Mouse (Mus musculus): Measurements from ENCODE around the gene Smoc1. TPM values are rescaled to one million over a fixed set of nuclear protein-coding genes. Genes with fewer than 3 reads are reported as not detected.

Smoc1 gene
- polyA plus RNA-seq (2017; shearing (Covaris generic)): under 1 TPM; 0.51 to 0.61 TPM

DNA sequence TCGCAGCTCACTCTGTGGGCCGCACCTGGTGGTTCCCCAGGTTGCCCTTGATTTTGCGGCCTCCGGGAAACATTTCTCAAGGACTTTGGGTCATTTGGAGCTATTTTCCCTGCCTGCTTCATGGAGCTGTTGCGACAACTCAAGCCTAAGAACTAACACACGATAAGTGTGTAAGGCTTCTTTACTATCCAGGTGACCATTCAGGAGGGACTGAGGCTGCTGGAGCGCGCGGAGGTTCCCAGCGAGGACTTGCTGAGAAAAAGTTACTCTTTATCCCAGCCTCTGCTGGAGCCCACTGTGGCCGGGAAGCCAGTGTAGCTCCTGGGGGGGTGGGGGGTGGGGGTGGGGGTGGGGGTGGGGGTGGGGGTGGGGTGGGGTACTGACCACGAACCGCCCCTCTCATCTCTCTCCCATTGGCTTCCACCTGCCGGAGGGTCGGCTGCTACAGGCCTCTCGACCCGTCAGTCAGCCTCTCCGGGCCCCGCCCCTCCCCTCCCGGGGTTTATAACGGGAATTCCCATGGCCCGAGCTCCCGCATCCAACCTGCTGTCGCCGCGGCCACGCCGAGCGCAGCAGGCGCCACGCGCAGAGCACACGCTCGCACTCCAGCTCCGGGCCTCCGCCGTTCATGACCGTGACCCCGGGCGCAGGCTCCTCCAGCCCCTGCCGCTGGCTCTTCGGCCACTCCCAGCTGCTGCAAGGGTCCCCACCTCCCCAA lies at the start of gene Smoc1:
Gene Smoc1 (plus strand): TSS at position 532 of the 718 bp plus-strand sequence.
- ATAC-seq: no peak

DNA sequence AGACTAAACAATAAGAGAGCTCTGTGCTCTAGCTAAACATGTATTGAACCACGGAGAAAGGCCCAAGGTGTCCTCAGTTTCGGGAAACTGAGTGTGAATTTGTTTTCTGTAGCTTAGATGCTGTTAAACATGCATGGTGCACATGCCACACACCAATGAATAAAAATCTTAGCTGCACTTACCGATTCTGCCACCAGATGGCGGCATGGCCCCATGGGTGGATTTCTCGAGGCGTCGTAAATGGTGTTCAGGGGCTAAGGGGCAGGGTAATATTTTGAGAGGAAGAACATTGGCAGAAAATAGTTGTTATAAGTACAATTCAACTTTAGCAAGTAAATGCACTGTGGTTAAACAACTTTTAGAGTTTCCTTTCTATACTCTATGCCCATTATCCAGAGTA lies 44.3 kb upstream of the Smoc1 start:
- no peak for ATAC-seq

- ATAC-seq: no peak
These were observed 42.9 kb upstream of the Smoc1 start for GRCm38 (mm10) chr12:80983695-80984094.

DNA sequence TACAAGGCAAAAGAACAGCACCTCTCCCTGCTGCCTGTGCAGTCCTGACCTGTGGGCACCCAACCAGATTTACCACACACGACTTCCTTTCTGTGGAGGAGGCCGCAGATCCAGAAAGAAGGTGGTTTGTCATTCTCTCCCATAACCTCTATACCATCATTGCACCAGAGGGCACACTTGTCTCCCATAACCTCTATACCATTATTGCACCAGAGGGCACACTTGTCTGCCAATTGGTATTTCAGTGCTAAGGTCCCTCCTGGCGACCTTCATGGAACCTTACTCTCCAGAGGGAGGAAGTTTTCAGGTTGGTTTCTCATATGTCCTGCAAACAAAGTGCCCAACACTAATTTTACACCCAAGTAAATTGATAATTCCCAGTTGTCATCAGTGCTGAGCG lies 40.0 kb upstream of the Smoc1 start:
- no peak for ATAC-seq

DNA sequence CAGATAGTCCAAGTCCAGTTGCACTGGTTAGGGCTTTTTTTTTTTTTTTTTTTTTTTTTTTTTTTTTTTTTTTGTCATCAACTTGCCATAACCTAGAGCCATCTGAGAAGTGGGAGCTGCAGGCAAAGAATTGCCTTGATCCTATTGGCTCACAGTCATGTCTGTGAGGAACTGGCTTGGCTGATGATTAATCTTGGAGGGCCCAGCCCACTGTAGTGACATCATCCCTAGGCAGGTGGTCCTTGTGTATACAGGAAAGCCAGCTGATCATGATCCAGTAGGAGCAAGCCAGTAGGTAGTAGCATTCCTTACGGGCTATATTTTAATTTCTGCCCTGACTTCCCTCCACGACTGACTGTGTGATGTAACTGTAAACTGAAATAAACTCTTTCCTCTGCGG lies 38.3 kb upstream of the Smoc1 start:
- ATAC-seq: no peak

GRCm38 (mm10) chr12:80990901-80991445 lies 35.6 kb upstream of the Smoc1 start:
- no peak for ATAC-seq

GRCm38 (mm10) chr12:80991806-80992205 lies 34.8 kb upstream of the Smoc1 start:
- ATAC-seq: no peak

- ATAC-seq: no peak
These were observed 34.0 kb upstream of the Smoc1 start for GRCm38 (mm10) chr12:80992540-80993122.

DNA sequence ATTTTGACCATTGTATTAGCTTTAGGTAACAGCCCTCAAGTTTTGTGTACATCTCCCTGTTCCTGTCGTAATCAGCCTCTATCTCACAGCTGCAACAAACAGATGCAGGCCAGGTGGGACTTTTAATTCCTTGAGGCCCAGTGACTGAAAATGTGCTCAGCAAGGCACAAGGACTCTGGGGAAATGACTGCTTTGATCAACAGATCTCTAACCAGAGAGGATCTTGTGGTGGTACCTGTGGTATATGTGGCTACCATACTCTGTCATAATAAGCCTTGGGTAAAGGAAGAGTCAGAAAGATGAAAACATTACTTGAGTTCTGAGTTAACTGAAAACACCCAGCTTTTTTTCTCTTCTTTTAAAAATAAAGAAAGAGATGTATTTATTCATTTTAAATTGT lies 32.8 kb upstream of the Smoc1 start:
- ATAC-seq: no peak

- ATAC-seq: no peak
These were observed 31.3 kb upstream of the Smoc1 start for GRCm38 (mm10) chr12:80995326-80995725.

DNA sequence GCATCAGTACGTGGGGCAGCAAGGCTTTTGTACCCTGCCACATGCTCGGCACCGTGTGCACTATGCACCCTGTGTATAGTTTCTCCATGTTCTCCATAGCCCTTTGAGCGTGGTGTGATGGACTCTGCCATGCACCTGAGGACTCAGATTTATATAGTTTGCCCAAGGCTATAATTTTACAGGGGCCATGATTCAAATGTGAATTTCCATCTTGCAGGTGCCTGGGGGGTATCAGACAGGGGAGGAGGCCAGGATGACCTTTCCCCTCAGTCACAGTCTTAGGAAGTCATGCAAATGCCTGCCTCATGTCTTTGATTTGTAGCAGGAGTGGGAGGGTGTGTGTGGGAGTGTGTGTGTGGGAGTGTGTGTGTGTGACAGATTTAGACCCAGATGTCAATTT lies 29.0 kb upstream of the Smoc1 start:
- ATAC-seq: no peak

DNA sequence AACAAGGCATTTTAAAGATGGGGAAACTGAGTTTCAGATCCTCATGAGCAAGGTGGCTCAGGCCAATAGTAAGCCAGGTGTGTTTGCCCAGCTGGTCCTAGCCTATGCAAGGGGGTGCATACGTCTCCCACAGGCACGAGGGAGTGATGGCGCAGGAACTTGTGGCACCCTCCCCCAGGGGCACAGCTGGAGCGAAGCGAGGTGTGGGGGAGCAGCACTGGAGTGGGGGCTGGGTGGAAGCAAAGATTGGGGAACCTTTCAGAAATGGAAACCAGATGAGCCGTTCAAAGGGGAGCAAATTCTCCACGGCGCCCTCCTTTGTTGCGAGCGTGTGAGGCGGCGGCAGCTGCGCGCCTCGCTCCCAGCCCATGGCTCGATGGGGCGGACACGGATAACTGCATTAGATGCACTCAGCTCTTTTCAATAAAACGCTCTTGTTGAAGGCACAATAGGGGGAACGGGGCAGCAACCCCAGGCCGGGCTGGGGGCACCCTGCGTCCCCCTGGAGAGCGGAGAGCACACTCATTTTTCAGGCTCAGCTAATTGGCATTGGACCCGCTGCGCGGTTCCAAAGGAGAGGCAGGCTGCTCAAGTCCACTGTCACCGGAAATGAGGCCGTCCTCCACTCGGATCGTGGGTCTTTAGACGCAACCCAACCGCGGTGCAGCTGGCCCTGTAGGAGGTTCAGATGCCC lies 27.9 kb upstream of the Smoc1 start:
- no peak for ATAC-seq

DNA sequence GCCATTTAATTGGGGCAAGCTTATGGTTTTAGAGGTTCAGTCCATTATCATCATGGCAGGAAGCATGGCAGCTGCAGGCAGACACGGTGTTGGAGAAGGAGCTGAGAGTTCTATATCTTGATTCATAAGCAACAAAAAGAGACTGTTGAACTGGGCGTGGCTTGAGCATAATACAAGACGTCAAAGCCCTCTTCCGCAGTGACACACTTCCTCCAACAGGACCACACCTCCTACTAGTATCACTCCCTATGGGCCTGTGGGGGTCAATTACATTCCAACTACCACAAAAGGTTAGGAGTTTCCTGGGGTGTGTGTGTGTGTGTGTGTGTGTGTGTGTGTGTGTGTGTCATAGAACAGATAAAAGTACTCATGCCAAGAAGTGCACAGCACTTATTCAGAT lies 25.7 kb upstream of the Smoc1 start:
- ATAC-seq: no peak

DNA sequence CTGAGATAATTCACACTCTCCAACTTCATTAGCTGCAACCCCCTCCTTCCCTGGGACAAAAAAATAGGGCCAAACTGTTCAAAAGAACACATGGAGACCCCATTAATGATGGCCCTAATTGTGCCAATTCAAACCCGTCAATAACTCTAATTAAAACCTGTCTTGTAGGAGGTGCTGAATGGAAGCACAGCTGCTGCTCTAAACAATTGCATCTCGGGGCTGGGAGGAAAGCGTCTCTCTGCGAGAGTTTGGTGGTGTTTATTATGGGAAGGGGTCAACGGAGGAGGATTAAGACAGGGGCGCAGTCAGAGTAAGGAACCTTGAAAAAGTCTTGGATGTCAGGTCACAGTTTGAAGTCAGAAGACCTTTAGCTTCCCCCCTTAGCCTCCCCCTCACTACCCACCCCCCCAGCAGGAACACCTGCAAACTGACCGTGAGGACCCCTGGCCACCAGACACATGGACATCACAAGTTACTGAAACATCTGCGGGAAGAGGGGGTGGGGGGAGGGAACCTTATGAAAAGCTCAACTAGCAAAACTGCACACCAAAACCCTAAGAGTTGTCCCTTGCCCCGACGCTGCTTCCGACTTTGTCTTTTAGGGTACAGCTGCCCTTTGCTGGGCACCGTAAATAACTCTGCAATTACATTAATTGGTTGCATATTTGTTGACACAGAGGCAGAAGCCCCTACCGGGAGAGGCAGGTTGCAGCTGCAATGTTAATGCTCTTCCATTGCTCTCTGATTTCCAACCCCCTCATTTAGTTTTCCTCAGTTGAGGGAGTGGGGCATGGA lies 23.6 kb upstream of the Smoc1 start:
- ATAC-seq: no peak

GRCm38 (mm10) chr12:81009813-81010212 lies 16.8 kb upstream of the Smoc1 start:
- no peak for ATAC-seq

DNA sequence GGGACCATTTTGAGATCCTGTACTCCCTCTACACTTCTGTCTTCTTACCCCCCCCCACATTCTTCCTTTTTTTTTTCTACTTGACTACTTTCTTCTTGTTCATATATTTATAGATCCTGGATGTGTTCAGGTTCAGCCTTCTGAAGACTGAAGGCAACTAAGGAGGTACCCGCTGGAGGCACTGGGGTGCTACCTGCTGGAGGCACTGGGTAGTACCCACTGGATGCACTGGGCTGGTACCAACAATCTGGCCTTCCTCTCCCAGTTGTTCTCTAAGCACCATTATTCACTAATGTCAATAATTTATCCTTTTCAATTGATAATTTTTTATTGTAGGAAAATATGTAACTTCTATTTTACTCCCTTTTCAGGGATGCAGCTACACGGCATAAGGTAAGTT lies 14.6 kb upstream of the Smoc1 start:
- ATAC-seq: no peak

GRCm38 (mm10) chr12:81013496-81013895 lies 13.1 kb upstream of the Smoc1 start:
- no peak for ATAC-seq

DNA sequence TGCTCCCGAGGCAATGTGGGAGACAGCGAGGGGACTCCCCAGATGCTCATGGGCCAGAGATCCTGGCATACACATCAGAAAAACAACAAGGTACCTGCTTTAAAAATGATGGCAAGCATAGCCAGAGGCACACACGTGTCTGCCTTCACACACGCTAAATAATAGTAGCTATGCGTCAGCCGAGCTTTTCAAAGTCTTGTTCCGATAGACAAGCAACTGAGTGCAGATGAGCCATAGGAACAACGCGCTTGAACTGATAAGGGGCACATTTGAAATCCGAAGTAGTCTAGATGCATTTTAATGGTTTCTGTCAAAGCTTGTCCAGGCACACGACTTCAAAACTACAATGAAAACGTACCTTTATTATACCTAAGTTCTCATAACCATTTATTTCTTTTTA lies 9.0 kb upstream of the Smoc1 start:
- ATAC-seq: no peak

- no peak for ATAC-seq
These were observed 7.9 kb upstream of the Smoc1 start for GRCm38 (mm10) chr12:81018516-81019279.

GRCm38 (mm10) chr12:81019280-81019935 lies 7.2 kb upstream of the Smoc1 start:
- peak; percentile 43 for ATAC-seq

- no peak for ATAC-seq
These were observed 2.2 kb upstream of the Smoc1 start for GRCm38 (mm10) chr12:81024407-81024806.

DNA sequence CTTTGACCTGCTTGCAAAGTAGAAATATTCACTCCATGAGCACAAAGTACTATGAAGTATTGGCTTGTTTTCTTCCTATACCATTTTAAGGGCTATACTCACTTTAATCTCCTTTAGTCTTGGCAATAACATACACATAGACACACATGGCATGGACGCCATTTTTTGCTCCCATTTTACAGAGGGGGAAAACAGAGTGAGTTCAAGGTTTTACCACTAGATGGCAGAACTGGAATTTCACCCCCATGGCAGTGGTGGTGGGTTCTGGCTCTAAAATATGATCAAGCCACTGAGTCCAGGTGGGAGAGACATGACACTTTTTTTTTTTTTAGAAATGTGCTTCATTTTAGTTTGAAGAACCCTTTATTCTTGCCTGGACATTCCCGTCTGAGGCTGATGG lies 1.6 kb upstream of the Smoc1 start:
- ATAC-seq: no peak

Measured in CD4-positive, CD25-positive, alpha-beta regulatory T cell, adult 4 months (primary cell).